Mouse (Mus musculus) liver, embryonic 14.5 days (tissue): ENCODE measurements around the gene Ppm1g. TPM values are rescaled to one million over a fixed set of nuclear protein-coding genes. Genes with fewer than 3 reads are reported as not detected.

Experiments used
- ATAC-seq: fragments of 200-750 bp; cut with Nextera tagmentation; 2 replicates; pipeline ENCODE4 v1.8.0; 2017; ENCODE audit warnings: moderate number of reproducible peaks, mild to moderate bottlenecking, moderate library complexity; ENCODE audit not compliant: insufficient read depth
- DNase-seq, 3 experiments: peaks; one replicate each; pipeline ENCODE4 v3.0.0-alpha.2; 2012 to 2013; ENCODE audit warnings: low read depth in 3 of 3, low spot score in 3 of 3
- H3K27ac ChIP-seq: fragments of 300-500 bp; sonication (generic); 2 replicates; pipeline ENCODE4 v1.5.1; 2014; ENCODE audit warnings: moderate library complexity, mild to moderate bottlenecking, control low read depth, inconsistent platforms
- H3K27me3 ChIP-seq: fragments of 300-500 bp; sonication (generic); 2 replicates; pipeline ENCODE4 v1.6.1; 2014; ENCODE audit warnings: mild to moderate bottlenecking, low read length, moderate library complexity; ENCODE audit not compliant: control insufficient read depth, insufficient read depth
- H3K36me3 ChIP-seq: fragments of 300-500 bp; sonication (generic); replicated peaks from 2 replicates; pipeline ENCODE4 v1.6.1; 2014; ENCODE audit warnings: low read depth; ENCODE audit not compliant: control insufficient read depth, insufficient read depth
- H3K4me1 ChIP-seq, 2 experiments: fragments of 200-500 bp in 1 of 2; fragments of 300-500 bp in 1 of 2; sonication (generic) in 1 of 2; replicated peaks; 2 replicates each; pipeline ENCODE4 v1.6.1; 2012 to 2014; ENCODE audit warnings: antibody characterized with exemption in 1 of 2, inconsistent platforms in 1 of 2, low read length in 1 of 2; ENCODE audit not compliant: control insufficient read depth in 2 of 2, insufficient read depth in 2 of 2
- H3K4me2 ChIP-seq: fragments of 300-500 bp; sonication (generic); 2 replicates; pipeline ENCODE4 v1.6.1; 2014; ENCODE audit warnings: low read depth, mild to moderate bottlenecking, control low read depth, moderate library complexity
- H3K4me3 ChIP-seq, 2 experiments: fragments of 200-500 bp in 1 of 2; fragments of 300-500 bp in 1 of 2; sonication (generic) in 1 of 2; 2 replicates each; pipeline ENCODE4 v1.5.1; 2012 to 2014; ENCODE audit warnings: low read depth in 2 of 2, low read length in 2 of 2, mild to moderate bottlenecking in 2 of 2, control low read depth in 1 of 2, inconsistent platforms in 1 of 2, moderate library complexity in 1 of 2; ENCODE audit not compliant: insufficient read depth in 1 of 2
- H3K9ac ChIP-seq: fragments of 300-500 bp; sonication (generic); replicated peaks from 2 replicates; pipeline ENCODE4 v1.6.1; 2014; ENCODE audit warnings: mild to moderate bottlenecking, control low read depth, moderate library complexity
- H3K9me3 ChIP-seq: fragments of 300-500 bp; sonication (generic); 2 replicates; pipeline ENCODE4 v1.6.1; 2016; ENCODE audit warnings: low read length, mixed read lengths; ENCODE audit not compliant: control insufficient read depth
- CTCF ChIP-seq: IDR thresholded peaks from 2 replicates; pipeline ENCODE4 v1.5.1; 2016; ENCODE audit warnings: antibody characterized with exemption, low read depth, control low read depth
- EP300 ChIP-seq: IDR thresholded peaks from 2 replicates; pipeline ENCODE4 v1.6.1; 2016; ENCODE audit warnings: antibody characterized with exemption, low read depth
- WGBS: fragments of 180-500 bp; shearing (Covaris S2); extraction: QIAGEN DNeasy Blood & Tissue Kit; methylation state at CpG from one replicate; pipeline ENCODE4 v1.1.7; 2014; ENCODE audit not compliant: insufficient replicate concordance; 5-methylcytosine and 5-hydroxymethylcytosine counted together
- polyA plus RNA-seq, 2 experiments: library from polyadenylated mRNA; depleted of rRNA in 1 of 2; stranded (reverse) in 1 of 2; unstranded in 1 of 2; fragments of >200 nt; fragmentation: Nextera tagmentation in 1 of 2; extraction: Ambion mirVana in 1 of 2; gene quantifications; 2 replicates each; pipeline versions ENCODE4 v1.2.1 to v1.2.3; 2012 to 2014

Ppm1g gene
- polyA plus RNA-seq, 2 experiments, result 98.9 to 115 TPM

DNA sequence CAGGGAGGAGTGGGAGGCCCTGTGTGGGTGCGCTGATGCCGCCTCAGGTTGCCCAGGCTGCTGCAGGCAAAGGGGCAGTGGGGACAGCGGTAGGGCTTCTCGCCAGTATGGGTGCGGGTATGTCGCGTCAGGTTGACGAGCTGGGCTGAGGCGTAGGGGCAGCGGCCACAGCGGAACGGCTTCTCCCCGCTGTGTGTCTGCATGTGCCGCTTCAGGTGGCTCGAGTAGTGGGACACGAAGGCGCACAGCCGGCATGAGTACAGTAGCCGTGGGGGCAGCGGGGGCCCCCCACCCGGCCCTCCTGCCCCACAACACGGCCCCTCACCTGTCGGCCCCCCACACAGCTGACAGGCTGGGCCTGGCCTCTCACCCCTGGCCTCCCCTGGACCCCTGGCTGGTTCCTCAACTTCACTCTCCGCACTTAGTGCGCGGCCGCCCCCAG is 20.1 kb downstream of the Ppm1g start:
- no peak for TF ChIP-seq EP300
- no peak for TF ChIP-seq CTCF
- no peak overlapping the region for H3K4me3 ChIP-seq
- H3K27me3 ChIP-seq, result no peaks in the 10 kb centered on the region
- H3K4me2 ChIP-seq, result peak overlapping the region; percentile 87; the same call in 1 of the 2 replicates
- no peak overlapping the region; the same call in 1 of the 2 replicates for H3K9ac ChIP-seq
- ATAC-seq, result no peak
- 87% methylated on average over 27 of the region's 27 CpGs for WGBS
- H3K4me1 ChIP-seq, result peaks cover 0 to 3% of the 10 kb centered on the region in 2 experiments; a peak in 3 of 4 replicates
- no peaks in the 10 kb centered on the region; the same call in 1 of the 2 replicates for H3K9me3 ChIP-seq
- no peak overlapping the region for H3K27ac ChIP-seq
- DNase-seq, result no peak
- H3K36me3 ChIP-seq, result peaks cover 76% of the 10 kb centered on the region

- TF ChIP-seq EP300, result no peak
- peak; percentile 53 for TF ChIP-seq CTCF
- DNase-seq (no peak), ATAC-seq (no peak)
- H3K4me2 ChIP-seq, result no peak overlapping the region
- 77% methylated on average over 9 of the region's 9 CpGs for WGBS
- H3K36me3 ChIP-seq, result peaks cover 75% of the 10 kb centered on the region
- no peak overlapping the region for H3K4me3 ChIP-seq
- H3K27ac ChIP-seq, result no peak overlapping the region
- no peaks in the 10 kb centered on the region; the same call in 1 of the 2 replicates for H3K9me3 ChIP-seq
- H3K27me3 ChIP-seq, result no peaks in the 10 kb centered on the region
- no peak overlapping the region for H3K9ac ChIP-seq
- H3K4me1 ChIP-seq, result peaks cover 0 to 3% of the 10 kb centered on the region in 2 experiments; a peak in 3 of 4 replicates
These were observed 20.6 kb downstream of the Ppm1g start for GRCm38 (mm10) chr5:31199893-31200292.

DNA sequence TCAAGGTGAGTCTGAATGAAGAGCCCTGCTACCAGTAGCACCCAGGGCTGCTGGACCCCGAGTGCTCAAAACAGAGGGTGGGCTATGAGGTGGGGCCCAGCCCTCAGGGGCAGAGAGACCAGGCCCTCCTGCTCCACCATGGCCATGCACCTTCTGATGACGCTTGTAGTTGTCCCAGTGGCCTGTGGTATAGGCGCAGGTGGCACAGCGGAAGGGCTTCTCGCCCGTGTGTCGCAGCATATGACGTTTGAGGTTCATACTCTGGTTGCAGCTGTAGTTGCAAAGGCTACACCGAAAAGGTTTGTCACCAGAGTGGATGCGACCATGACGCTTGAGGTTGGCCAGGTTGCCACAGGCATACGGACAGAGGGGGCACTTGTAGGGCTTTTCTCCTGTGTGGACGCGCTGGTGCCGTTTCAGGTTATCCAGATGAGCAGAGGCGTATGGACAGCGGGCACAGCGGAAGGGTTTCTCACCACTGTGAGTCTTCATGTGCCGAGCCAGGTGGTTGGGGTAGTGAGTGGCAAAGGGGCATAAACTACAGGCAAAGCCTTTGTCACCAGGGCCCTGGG is 21.1 kb downstream of the Ppm1g start:
- peaks cover 75% of the 10 kb centered on the region for H3K36me3 ChIP-seq
- TF ChIP-seq EP300 (no peak), CTCF (no peak)
- no peak overlapping the region for H3K4me2 ChIP-seq
- no peak overlapping the region for H3K4me3 ChIP-seq
- WGBS, result 85% methylated on average over 19 of the region's 19 CpGs
- ATAC-seq, result no peak
- H3K4me1 ChIP-seq, result peaks cover 2 to 5% of the 10 kb centered on the region in 2 experiments
- no peak for DNase-seq
- H3K27ac ChIP-seq, result no peak overlapping the region
- no peaks in the 10 kb centered on the region for H3K27me3 ChIP-seq
- no peaks in the 10 kb centered on the region; the same call in 1 of the 2 replicates for H3K9me3 ChIP-seq
- H3K9ac ChIP-seq, result no peak overlapping the region

DNA sequence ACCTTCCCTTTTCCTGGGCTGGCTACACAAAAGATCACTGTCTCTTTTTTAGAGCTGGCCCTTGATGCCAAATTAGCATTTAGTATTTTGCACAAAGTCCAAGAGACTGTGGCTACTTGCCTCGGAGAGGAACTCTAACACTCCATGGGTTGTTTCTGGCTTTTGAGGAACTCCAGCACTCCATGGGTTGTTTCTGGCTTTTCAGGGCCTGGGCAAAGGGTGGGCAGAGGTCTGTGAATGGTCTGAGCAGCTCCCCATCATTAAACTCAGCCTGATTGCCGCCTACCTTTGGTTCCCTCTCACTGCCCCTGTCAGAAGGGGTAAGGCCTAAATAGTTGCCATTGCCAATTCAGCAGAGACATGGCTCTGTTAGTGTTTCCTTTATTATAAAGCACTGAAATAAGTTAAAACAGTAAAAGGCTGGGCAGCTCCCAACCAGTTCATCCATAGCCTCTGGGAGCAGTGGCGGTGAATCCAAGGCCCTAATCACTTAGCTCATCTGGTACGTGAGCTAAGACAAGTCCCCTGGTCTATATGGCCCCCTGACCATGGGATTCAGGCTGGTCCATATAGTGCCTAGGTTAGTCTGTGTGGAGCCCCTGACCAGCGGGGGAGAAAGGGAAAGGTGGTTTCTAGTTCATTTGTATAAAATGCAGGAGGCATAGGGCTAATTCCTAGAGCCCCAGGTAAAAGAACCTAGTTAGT is 21.7 kb downstream of the Ppm1g start:
- no peak for TF ChIP-seq EP300
- no peak for TF ChIP-seq CTCF
- no peak overlapping the region for H3K27ac ChIP-seq
- no peaks in the 10 kb centered on the region; the same call in 1 of the 2 replicates for H3K9me3 ChIP-seq
- no peak for ATAC-seq
- H3K36me3 ChIP-seq, result peaks cover 69% of the 10 kb centered on the region
- H3K27me3 ChIP-seq, result no peaks in the 10 kb centered on the region
- peaks cover 2 to 11% of the 10 kb centered on the region in 2 experiments for H3K4me1 ChIP-seq
- H3K9ac ChIP-seq, result no peak overlapping the region
- no peak overlapping the region for H3K4me2 ChIP-seq
- no peak for DNase-seq
- 80% methylated on average over 5 of the region's 5 CpGs for WGBS
- no peak overlapping the region for H3K4me3 ChIP-seq

- H3K4me2 ChIP-seq, result no peak overlapping the region
- DNase-seq (no peak), ATAC-seq (no peak)
- H3K4me1 ChIP-seq, result peaks cover 2 to 11% of the 10 kb centered on the region in 2 experiments
- H3K36me3 ChIP-seq, result peaks cover 63% of the 10 kb centered on the region
- no peak overlapping the region for H3K27ac ChIP-seq
- TF ChIP-seq EP300 (no peak), CTCF (no peak)
- WGBS, result 79% methylated on average over 9 of the region's 9 CpGs
- no peaks in the 10 kb centered on the region for H3K27me3 ChIP-seq
- H3K9ac ChIP-seq, result no peak overlapping the region
- H3K9me3 ChIP-seq, result no peaks in the 10 kb centered on the region; the same call in 1 of the 2 replicates
- H3K4me3 ChIP-seq, result no peak overlapping the region
These were observed 22.3 kb downstream of the Ppm1g start for GRCm38 (mm10) chr5:31198170-31198569.
